Mouse (Mus musculus) forebrain, embryonic 12.5 days (tissue): ENCODE data around the gene Foxp1. TPM values are rescaled to one million over a fixed set of nuclear protein-coding genes. Genes with fewer than 3 reads are reported as not detected.

ENCODE experiments used
- ATAC-seq: fragments of 200-750 bp; cut with Nextera tagmentation; 2 replicates; pipeline ENCODE4 v1.8.0; 2017; ENCODE audit warnings: moderate TSS enrichment; ENCODE audit not compliant: low FRiP score
- H3K27ac ChIP-seq: fragments of 300-500 bp; sonication (generic); 2 replicates; pipeline ENCODE4 v1.5.1; 2016; ENCODE audit warnings: mild to moderate bottlenecking
- H3K27me3 ChIP-seq: fragments of 300-500 bp; sonication (generic); 2 replicates; pipeline ENCODE4 v1.6.1; 2016; ENCODE audit warnings: mild to moderate bottlenecking
- H3K36me3 ChIP-seq: fragments of 300-500 bp; sonication (generic); replicated peaks from 2 replicates; pipeline ENCODE4 v1.6.1; 2016; ENCODE audit warnings: mild to moderate bottlenecking
- H3K4me1 ChIP-seq: fragments of 300-500 bp; sonication (generic); 2 replicates; pipeline ENCODE4 v1.6.1; 2016
- H3K4me2 ChIP-seq: fragments of 300-500 bp; sonication (generic); 2 replicates; pipeline ENCODE4 v1.6.1; 2016; ENCODE audit warnings: mild to moderate bottlenecking, moderate library complexity
- H3K4me3 ChIP-seq: fragments of 300-500 bp; sonication (generic); replicated peaks from 2 replicates; pipeline ENCODE4 v1.5.1; 2016; ENCODE audit warnings: mild to moderate bottlenecking
- H3K9ac ChIP-seq: fragments of 300-500 bp; sonication (generic); 2 replicates; pipeline ENCODE4 v1.6.1; 2016; ENCODE audit warnings: mild to moderate bottlenecking
- H3K9me3 ChIP-seq: fragments of 300-500 bp; sonication (generic); 2 replicates; pipeline ENCODE4 v1.6.1; 2016
- WGBS: fragments of 180-500 bp; shearing (Covaris S2); methylation state at CpG from one replicate; pipeline ENCODE4 v1.1.7; 2016; 5-methylcytosine and 5-hydroxymethylcytosine counted together
- polyA plus RNA-seq: library from polyadenylated mRNA; unstranded; fragments of >200 nt; fragmentation: Nextera tagmentation; extraction: Ambion mirVana; gene quantifications from 2 replicates; pipeline ENCODE4 v1.2.1, GENCODE M21; 2016

Gene Foxp1
- polyA plus RNA-seq, 1 experiment from 2014 or later, result 77.3 TPM

DNA sequence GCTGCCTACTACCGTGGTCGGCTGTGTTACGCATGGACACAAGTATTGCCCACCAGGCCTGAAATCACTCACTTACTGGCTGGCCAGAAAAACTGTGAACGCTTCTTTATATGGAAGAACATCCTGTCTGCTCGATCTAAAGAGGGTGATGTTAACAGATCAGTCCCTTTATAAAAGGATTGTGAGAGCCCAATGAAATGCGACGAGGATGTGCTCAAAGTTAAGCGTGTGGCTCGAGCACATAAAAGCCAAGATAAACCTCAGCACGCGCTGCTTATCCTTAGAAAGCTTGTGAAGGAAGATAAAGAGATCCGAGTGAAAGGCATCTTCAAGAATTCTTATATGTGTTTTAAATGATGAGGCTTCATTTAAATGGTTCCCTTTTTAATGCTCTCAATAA is 126.8 kb downstream of the Foxp1 start:
- Histone ChIP-seq H3K4me1 (peaks cover 11% of the 10 kb centered on the region; the same call in 1 of the 2 replicates), H3K9ac (no peak overlapping the region), H3K9me3 (no peaks in the 10 kb centered on the region), H3K27ac (no peak overlapping the region), H3K36me3 (peaks cover 5% of the 10 kb centered on the region; the same call in 1 of the 2 replicates), H3K4me2 (no peak overlapping the region), H3K27me3 (no peaks in the 10 kb centered on the region), H3K4me3 (no peak overlapping the region)
- 48% methylated on average over 12 of the region's 12 CpGs for WGBS
- ATAC-seq, result no peak

- no peak overlapping the region for H3K4me3 ChIP-seq
- peaks cover 6% of the 10 kb centered on the region for H3K4me1 ChIP-seq
- ATAC-seq, result no peak
- no peak overlapping the region for H3K4me2 ChIP-seq
- H3K27me3 ChIP-seq, result no peaks in the 10 kb centered on the region
- no peaks in the 10 kb centered on the region for H3K9me3 ChIP-seq
- no peak overlapping the region for H3K27ac ChIP-seq
- peaks cover 5% of the 10 kb centered on the region; the same call in 1 of the 2 replicates for H3K36me3 ChIP-seq
- WGBS, result 63% methylated on average over 5 of the region's 5 CpGs
- no peak overlapping the region for H3K9ac ChIP-seq
Observed at GRCm38 (mm10) chr6:99394801-99395200, 127.7 kb downstream of the Foxp1 start.

DNA sequence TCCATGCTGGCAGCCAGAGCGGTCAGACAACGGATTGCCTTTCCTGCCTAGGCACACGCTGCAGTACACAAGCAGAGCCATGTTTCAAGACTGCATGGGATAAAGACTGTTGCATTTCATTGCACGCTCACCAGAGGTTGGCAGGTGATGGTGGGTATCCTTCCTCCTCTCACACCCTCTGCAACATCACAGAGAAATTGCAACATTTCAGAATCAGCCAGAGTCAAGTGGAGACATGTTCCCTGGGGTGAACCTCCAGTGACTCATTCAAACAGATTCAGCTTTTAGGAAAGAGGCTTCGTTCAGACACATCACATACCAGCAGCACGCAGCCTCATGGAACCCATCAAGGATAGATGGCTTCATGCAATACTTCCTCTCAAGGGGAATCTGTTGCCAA is 130.0 kb downstream of the Foxp1 start:
- 95% methylated on average over 6 of the region's 6 CpGs for WGBS
- no peak overlapping the region for H3K4me2 ChIP-seq
- H3K36me3 ChIP-seq, result peaks cover 3% of the 10 kb centered on the region; the same call in 1 of the 2 replicates
- H3K4me1 ChIP-seq, result peaks cover 5% of the 10 kb centered on the region; the same call in 1 of the 2 replicates
- H3K4me3 ChIP-seq, result no peak overlapping the region
- H3K27ac ChIP-seq, result no peak overlapping the region
- H3K9me3 ChIP-seq, result no peaks in the 10 kb centered on the region
- H3K27me3 ChIP-seq, result no peaks in the 10 kb centered on the region
- no peak for ATAC-seq
- H3K9ac ChIP-seq, result no peak overlapping the region

- no peaks in the 10 kb centered on the region for H3K27me3 ChIP-seq
- no peak overlapping the region for H3K4me2 ChIP-seq
- H3K36me3 ChIP-seq, result peaks cover 4% of the 10 kb centered on the region; the same call in 1 of the 2 replicates
- H3K9me3 ChIP-seq, result no peaks in the 10 kb centered on the region
- no peaks in the 10 kb centered on the region; the same call in 1 of the 2 replicates for H3K4me1 ChIP-seq
- no peak overlapping the region for H3K27ac ChIP-seq
- H3K9ac ChIP-seq, result no peak overlapping the region
- 82% methylated on average over 19 of the region's 19 CpGs for WGBS
- no peak overlapping the region for H3K4me3 ChIP-seq
- ATAC-seq, result no peak
Observed at GRCm38 (mm10) chr6:99388741-99389675, 133.5 kb downstream of the Foxp1 start.

DNA sequence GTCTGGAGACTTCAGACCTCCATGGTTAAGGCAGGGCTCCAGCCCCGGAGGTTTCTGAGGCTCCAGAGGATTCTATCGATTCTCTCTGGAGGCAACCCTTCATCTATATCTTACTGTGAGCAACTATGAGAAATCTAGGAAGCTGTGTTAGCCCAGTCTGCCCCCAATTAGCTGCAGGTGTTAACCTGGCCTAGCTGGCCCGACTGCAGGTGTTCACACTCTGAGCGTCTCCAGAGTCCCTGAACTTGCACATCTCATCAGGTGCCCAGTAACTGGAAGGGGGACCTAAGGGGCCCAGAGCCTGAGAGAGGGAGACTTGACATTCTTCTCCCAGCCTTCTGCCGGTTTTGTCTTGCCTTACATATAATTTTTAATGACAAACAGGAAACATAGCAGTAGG is 134.5 kb downstream of the Foxp1 start:
- no peak for ATAC-seq
- Histone ChIP-seq H3K4me3 (no peak overlapping the region), H3K27ac (no peak overlapping the region), H3K9ac (no peak overlapping the region), H3K4me2 (no peak overlapping the region), H3K9me3 (no peaks in the 10 kb centered on the region), H3K4me1 (no peaks in the 10 kb centered on the region; the same call in 1 of the 2 replicates), H3K27me3 (no peaks in the 10 kb centered on the region), H3K36me3 (peaks cover 4% of the 10 kb centered on the region; the same call in 1 of the 2 replicates)
- WGBS, result 92% methylated on average over 5 of the region's 5 CpGs

GRCm38 (mm10) chr6:99385059-99385604 is 137.4 kb downstream of the Foxp1 start:
- H3K27ac ChIP-seq, result no peak overlapping the region
- peaks cover 3% of the 10 kb centered on the region; the same call in 1 of the 2 replicates for H3K4me1 ChIP-seq
- H3K9me3 ChIP-seq, result no peaks in the 10 kb centered on the region
- no peak overlapping the region for H3K9ac ChIP-seq
- WGBS, result 85% methylated on average over 2 of the region's 2 CpGs
- H3K36me3 ChIP-seq, result peaks cover 4% of the 10 kb centered on the region; the same call in 1 of the 2 replicates
- H3K27me3 ChIP-seq, result no peaks in the 10 kb centered on the region
- H3K4me3 ChIP-seq, result no peak overlapping the region
- no peak overlapping the region for H3K4me2 ChIP-seq
- no peak for ATAC-seq

GRCm38 (mm10) chr6:99383846-99384472 is 138.6 kb downstream of the Foxp1 start:
- no peak overlapping the region for H3K4me3 ChIP-seq
- H3K27me3 ChIP-seq, result no peaks in the 10 kb centered on the region
- H3K36me3 ChIP-seq, result peaks cover 4% of the 10 kb centered on the region; the same call in 1 of the 2 replicates
- no peak overlapping the region for H3K9ac ChIP-seq
- 89% methylated on average over 4 of the region's 4 CpGs for WGBS
- H3K4me1 ChIP-seq, result 0 out of 2 replicates have a peak, but pooled peaks cover 3% of the 10 kb centered on the region
- H3K4me2 ChIP-seq, result no peak overlapping the region
- no peak overlapping the region for H3K27ac ChIP-seq
- ATAC-seq, result no peak
- H3K9me3 ChIP-seq, result no peaks in the 10 kb centered on the region

- Histone ChIP-seq H3K36me3 (no peaks in the 10 kb centered on the region), H3K4me3 (no peak overlapping the region)
- ATAC-seq, result no peak
Observed at GRCm38 (mm10) chr6:99380146-99380545, 142.4 kb downstream of the Foxp1 start.

DNA sequence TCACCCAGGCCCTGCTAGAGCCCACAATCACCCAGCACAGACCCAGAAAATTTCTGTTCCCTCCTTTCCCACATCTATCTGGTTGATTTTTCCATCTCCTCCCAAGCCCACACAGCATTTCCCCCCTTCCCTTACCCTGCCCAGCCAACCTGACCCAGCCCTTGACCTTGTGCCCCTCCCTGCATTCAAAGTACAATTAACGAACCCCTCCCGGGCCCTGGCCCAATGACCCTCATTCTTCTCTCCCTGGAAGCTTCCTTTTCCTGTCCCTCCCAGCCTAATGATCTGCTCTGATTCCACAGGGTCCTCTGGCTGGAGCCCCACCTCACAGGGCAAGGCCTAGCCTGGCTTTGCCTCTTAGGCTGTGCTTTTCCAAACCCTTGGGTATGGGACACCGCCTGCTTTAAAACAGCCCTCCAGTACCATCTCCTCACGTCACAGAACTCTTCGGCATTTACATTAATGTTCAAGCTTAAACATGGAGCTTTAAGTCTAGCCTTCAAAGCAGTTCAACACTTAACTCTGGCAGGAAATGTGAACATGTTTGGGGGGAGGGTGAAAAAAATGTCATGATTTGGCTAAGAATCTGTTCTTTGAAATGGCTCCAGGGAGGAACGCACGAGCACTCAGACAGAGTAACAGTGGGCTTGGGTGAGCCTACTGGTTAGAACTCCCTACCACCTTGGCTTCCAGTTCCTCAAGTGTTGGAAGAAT is 143.4 kb downstream of the Foxp1 start:
- H3K36me3 ChIP-seq, result no peaks in the 10 kb centered on the region
- H3K9ac ChIP-seq, result no peak overlapping the region
- H3K27ac ChIP-seq, result no peak overlapping the region
- H3K27me3 ChIP-seq, result no peaks in the 10 kb centered on the region
- no peak overlapping the region for H3K4me3 ChIP-seq
- ATAC-seq, result no peak
- WGBS, result 85% methylated on average over 7 of the region's 7 CpGs
- H3K4me1 ChIP-seq, result peaks cover 28% of the 10 kb centered on the region
- no peaks in the 10 kb centered on the region for H3K9me3 ChIP-seq
- no peak overlapping the region for H3K4me2 ChIP-seq

More at GRCm38 (mm10) chr6:99380146-99380545, 142.4 kb downstream of the Foxp1 start:
- Histone ChIP-seq H3K9ac (no peak overlapping the region), H3K9me3 (no peaks in the 10 kb centered on the region), H3K27me3 (no peaks in the 10 kb centered on the region), H3K27ac (no peak overlapping the region), H3K4me2 (no peak overlapping the region), H3K4me1 (peaks cover 25% of the 10 kb centered on the region)
- WGBS, result 94% methylated on average over 5 of the region's 5 CpGs

- H3K9me3 ChIP-seq, result no peaks in the 10 kb centered on the region
- no peaks in the 10 kb centered on the region for H3K27me3 ChIP-seq
- peaks cover 28% of the 10 kb centered on the region for H3K4me1 ChIP-seq
- no peak overlapping the region for H3K4me3 ChIP-seq
- 53% methylated on average over 4 of the region's 4 CpGs for WGBS
- ATAC-seq, result no peak
- H3K27ac ChIP-seq, result no peak overlapping the region
- no peak overlapping the region for H3K9ac ChIP-seq
- H3K4me2 ChIP-seq, result no peak overlapping the region
- H3K36me3 ChIP-seq, result no peaks in the 10 kb centered on the region
Observed at GRCm38 (mm10) chr6:99377716-99378115, 144.8 kb downstream of the Foxp1 start.

- H3K4me3 ChIP-seq, result no peak overlapping the region
- no peak for ATAC-seq
- H3K9me3 ChIP-seq, result no peaks in the 10 kb centered on the region
- peaks cover 28% of the 10 kb centered on the region for H3K4me1 ChIP-seq
- H3K27me3 ChIP-seq, result no peaks in the 10 kb centered on the region
- no peak overlapping the region for H3K27ac ChIP-seq
- no peak overlapping the region for H3K9ac ChIP-seq
- H3K36me3 ChIP-seq, result no peaks in the 10 kb centered on the region
- no peak overlapping the region for H3K4me2 ChIP-seq
- WGBS, result 63% methylated on average over 2 of the region's 2 CpGs
Observed at GRCm38 (mm10) chr6:99377131-99377530, 145.4 kb downstream of the Foxp1 start.

GRCm38 (mm10) chr6:99376721-99377120 is 145.8 kb downstream of the Foxp1 start:
- H3K9ac ChIP-seq, result no peak overlapping the region
- WGBS, result 85% methylated on average over 8 of the region's 8 CpGs
- peaks cover 26% of the 10 kb centered on the region for H3K4me1 ChIP-seq

More at GRCm38 (mm10) chr6:99376721-99377120, 145.8 kb downstream of the Foxp1 start:
- Histone ChIP-seq H3K9me3 (no peaks in the 10 kb centered on the region), H3K36me3 (no peaks in the 10 kb centered on the region), H3K27me3 (no peaks in the 10 kb centered on the region), H3K4me3 (no peak overlapping the region), H3K27ac (no peak overlapping the region), H3K4me2 (no peak overlapping the region)
- no peak for ATAC-seq
